Mouse (Mus musculus): ENCODE data around the gene Dpp8.

Dpp8 gene

DNA sequence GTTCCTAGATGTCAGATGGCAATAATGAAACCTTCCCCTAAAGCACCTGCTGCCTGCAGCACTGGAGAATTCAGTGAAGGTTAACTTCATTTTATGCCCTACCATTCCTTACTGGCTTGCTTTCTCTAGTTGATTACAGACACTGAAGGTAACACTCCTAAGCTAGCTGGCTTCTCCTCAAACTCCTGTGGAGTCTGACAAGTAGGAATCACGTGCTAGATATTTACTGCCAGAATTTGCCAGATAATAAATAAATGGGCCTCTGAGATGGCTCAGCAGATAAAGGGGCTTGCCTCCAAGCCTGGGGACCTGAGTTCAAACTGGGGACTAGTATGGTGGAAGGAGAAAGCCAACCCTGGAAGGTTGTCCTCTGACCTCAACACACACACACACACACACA is 54.6 kb downstream of the Dpp8 start:
- DNase-seq (ENCODE audit: low spot score), result no peak

DNA sequence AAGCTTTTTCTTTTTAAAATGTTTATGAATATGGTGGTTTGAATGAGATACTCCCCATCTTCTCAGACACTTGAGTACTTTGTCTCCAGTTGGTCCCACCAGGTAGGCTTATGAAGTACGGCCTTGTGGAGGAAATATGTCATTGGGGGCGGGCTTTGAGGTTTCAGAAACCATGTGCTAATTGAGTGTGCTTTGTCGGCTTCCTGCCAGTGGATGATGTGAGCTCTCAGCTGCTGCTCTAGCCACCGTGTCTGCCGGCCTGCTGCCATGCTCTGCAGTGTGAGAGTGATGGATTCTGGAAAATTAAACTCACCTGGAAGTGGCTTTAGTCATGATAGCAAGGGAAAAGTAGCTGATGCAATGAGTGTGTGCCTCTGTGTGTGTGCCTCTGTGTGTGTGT is 55.3 kb downstream of the Dpp8 start:
- no peak for DNase-seq (ENCODE audit: low spot score)

DNA sequence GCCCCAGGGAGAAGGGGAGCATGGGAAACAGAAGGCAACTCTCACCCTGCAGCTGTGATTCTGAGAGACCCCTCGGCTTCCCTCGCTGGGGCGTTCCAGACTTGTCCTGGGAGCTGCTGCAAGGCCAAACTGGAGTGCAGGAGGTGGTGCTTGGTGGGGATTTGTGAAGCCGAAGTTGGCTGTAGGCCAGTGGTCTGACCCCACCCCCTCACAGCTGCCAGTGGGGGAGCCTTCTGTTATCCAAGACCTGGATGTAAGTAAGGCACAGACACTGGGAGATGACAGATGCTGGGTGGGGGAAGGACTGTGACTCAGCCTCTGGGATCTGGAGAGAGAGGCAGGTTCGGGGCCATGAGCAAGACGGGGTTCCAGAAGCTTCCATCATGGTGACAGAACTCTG is 62.0 kb downstream of the Dpp8 start:
- DNase-seq (ENCODE audit: low spot score), result peak; percentile 68

DNA sequence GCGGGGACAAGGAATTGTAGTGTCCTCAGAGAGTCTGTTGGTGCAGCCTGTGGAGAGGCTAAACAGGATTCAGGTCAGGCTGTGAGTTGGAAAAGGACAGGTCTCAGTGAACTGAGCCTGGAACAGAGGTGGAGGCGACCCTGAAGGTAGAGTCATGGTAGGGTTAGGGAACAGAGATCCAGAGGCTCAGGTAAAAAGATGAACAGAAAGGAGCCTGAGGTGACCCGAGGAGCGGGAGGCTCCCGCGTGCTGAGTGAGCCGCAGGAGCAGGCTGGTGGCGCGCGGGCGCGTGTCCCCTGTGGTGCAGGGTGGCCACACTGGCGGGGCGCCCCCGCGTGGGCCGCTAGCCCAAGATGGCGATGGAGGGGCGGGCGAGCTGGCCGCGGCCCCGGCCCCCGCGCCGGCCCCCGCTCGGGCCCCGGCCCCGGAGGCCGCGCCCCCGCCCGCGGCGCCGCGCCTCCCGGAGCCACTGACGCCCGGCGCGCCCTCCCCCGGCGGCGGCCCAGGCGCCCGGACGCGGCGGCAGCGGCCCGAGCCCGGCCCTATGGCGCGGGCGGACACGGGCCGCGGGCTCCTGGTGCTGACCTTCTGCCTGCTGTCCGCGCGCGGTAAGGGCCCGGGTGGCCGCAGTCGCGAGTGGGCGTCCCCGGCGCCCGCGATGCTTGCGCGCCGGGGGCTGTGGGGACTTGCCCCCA is 68.9 kb downstream of the Dpp8 start, which contains the start of gene Igdcc4:
Gene Igdcc4 (plus strand): TSS at position 496 of the 695 bp plus-strand sequence.
- DNase-seq (ENCODE audit: low spot score), result peak; percentile 23

DNA sequence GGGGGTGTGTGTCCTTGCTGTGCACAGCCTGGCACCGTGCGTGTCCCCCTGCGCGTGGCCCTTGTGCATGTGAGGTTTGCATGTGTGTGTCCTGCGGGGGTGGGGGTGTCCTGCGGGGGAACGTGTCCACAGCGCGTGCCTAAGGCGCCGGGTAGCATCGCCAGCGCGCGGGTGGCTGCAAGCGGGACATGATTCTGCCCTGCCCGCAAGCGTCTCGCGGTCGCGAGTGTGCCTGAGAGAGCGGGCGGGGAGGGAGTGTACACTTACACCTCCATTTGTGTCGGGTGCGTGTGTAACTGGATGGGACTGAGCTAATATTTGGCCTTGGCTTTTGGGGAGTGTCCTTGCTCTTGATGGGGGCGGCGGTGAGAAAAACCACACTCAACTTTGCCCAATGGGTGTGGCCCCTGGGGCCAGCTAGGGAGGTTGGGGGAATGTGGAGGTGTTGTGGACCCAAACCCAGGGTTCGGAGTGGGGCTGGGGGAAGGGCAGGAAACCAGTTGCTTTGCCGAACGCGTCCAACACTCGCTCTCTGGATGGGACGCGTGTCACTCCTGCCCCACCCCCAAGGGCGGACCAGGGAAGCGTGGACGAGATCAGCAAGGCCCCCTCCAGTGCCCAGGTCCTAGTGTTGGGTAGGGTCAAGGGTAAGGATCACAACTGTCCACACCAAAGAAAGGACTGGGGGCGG is 69.6 kb downstream of the Dpp8 start:
- DNase-seq (ENCODE audit: low spot score), result peak; percentile 37

DNA sequence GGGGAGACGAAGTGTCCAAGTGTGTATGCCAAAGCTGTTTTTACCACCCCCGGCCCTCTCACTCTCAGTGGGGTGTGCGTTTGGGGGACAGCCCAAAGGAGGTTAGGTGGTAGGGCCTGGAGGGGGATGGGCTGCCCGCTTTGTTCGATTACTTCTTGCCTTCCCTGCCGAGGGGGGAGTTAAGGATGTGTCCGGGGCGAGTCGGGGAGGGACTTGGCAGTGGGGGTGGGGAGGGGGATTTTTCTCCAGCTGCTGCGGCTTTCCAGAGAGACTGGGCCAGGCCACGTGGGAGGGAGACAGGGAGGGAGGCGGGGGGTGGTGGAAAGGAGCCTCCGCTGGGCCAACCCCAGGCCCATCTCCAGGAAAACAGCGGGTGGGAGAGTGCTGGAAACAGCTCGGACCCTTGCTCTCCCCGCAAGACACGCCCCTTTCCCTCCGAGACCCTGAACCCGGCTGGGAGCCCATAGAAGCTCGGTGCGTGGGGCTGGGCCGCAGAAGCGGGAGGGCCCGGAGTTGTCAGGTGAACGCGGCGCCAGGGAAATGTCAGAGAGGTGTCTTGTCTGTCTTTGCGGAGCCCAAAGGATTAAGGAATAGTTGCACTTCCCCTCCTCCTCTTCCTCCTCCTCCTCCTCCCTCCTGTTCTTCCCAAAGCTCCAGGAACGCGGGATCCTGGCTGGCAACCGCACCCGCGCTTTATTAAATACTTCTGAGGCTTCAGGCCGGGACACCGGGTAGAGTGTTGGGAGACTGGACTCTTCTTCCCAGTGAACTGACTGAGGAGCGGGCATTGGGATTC is 70.4 kb downstream of the Dpp8 start:
- DNase-seq (ENCODE audit: low spot score), result peak; percentile 41

DNA sequence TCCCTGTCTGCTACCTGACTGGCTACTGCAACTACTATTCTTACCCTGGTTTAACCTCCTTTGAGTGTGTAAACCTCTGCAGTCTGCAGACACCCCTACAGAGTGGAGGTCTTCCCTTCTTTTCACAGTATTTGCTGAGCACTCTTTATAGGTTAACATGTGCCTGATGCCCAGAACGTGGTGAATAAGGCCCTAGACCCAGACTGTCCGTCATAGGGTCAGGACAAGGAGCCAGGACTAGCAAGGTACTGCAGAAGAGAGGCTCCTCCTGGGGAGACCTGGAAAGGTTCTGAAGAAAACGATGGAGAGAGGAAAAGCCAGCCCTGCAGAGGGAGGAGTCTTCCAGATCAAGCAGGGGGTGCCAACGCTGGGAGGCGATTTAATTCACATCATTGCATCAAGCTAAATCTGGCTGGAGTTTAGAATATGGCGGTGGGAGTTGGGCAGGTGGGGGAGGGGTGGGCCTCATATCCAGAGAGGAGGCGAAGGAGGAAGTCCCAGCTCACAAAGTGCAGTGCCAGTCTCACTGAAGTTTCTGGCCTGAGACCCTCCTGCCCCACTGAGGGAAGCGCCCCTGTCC is 71.0 kb downstream of the Dpp8 start:
- DNase-seq (ENCODE audit: low spot score), result no peak

DNA sequence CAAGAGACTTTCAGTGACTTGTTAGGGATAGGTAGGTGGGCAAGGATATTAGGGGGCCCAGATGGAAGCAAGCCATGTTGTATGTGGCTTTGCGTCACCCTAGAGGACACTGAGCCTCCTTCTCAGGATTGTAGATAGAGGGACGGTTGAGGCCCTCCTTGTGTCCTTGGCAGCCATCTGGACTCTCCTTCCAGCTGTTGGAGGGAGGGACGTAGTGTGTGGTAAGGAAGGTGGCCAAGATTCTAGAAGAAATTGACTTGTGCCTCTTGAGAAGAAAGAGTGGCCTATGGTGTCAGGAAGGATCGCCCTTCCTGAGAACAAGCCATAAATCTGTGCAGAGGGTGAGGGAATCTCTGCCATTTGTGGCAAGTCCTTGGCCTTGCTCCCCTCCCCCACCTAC is 74.6 kb downstream of the Dpp8 start:
- DNase-seq (ENCODE audit: low spot score), result no peak

DNA sequence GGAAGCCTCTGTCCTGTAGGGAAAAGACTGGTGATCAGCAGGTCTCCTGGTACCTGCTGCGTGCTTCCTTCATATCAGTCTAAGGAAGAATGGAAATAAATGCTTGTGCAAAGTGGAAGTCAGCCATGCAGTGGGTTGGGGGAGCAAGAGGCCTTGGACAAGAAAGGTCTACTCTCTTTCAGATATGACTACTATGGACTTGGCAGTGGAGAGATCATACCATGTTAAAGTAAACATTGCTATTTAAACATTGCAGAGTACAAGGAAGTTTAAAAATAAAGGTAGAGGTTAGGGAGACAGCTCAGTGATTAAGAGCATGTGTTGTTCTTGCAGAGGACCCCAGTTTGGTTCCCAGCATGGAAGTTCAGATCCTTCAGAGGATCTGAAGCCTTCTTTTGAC is 75.7 kb downstream of the Dpp8 start:
- DNase-seq (ENCODE audit: low spot score), result no peak

DNA sequence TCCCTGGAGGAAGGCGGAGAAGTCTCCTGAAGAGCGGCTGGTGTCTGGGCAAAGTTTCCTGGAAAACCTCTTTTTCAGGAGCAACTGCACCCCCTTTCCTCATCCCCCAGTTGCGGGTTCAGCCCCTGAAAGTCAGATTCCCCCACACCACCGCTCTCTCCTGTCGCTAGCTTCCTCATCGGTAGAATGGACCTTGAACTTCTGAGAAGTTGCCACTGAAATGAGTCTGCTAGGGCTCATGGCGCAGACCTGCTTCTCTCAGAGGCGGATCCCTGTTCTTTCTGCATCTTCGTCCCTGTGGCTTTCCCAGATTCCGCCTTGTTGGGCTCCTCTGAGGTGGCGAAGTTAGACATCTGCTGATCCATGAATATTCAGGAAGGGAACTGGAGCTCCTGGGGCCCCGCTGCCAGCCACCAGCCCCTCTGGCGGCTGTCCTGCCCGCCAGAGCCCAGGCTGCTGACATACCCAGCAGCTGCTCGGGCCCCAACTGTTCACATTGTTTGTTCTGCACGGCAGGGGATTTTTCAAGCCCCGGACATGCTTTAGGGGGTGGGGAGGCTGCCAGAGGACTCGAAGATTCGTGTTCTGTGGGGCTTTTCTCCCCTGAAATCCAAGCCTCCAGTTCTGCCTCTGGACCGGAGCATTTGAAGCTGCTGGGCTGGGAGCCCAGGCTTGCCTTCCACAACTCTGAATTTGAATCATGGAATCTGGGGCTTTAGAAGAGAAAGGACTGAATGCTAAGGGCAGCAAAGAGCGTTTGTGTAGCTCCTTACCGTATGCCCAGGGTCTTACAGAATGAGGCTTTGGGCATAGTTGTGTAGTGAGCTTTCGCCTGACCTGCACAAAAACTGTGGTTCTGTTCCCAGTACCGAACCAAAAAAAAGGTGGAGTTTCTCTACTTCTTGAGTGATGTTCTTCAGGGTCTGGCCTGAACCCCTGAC is 77.2 kb downstream of the Dpp8 start:
- DNase-seq (ENCODE audit: low spot score), result no peak

DNA sequence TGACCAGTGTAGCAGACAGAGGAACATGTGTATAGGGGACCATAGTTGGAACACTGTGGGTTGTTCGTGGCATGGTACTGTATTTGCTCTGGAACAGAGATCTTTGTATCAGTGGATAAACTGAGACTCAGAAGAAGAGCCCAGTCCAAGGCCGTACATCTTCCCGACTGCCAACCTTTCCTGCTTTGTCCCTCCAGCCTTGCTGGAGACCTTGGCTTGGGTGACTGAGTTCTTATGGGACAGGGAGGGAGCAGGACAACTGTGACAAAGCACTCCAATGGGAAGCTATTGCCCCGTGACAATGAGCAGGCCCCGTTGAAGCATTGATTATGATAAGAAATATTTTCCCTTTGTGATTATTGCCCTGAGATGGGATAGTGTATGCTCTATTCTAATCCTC is 79.5 kb downstream of the Dpp8 start:
- DNase-seq (ENCODE audit: low spot score), result no peak

DNA sequence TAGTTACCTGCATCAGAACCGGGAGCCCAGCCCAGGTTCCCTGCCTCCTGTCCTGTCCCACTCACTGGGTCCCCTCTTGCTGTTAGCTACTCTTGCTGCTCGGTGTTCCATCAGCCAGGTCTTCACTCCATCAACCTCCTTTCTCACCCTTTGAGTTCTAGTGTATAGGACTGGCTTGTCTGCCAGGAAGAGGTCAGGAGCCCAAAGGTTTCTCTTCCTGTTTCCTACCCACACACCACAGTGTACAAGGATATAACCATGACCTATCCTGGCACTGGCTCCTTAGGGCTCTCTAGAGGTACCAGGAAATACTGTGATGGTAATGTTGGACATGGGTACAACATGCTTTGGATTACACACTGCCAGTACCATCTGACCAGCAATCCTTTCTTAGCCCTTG is 81.5 kb downstream of the Dpp8 start:
- DNase-seq (ENCODE audit: low spot score), result no peak

DNA sequence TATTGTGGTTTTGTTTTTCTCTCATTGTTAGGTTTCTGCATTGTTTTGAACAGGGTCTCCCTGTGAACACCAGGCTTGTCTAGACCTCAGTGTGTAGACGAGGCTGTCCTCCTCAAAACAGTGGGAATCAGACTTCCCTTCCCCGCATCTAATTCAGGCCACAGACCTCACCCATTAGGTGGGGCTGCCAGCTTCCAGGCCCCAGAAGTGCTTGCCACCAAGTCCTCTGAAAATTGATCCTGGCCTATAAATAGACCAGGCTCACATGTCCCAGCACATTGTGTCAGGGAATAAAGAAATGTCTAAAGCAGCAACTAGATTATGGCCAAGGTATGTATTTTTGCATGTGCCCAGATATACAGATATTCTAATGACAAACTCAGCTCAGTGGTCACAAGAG is 83.7 kb downstream of the Dpp8 start:
- DNase-seq (ENCODE audit: low spot score), result no peak

DNA sequence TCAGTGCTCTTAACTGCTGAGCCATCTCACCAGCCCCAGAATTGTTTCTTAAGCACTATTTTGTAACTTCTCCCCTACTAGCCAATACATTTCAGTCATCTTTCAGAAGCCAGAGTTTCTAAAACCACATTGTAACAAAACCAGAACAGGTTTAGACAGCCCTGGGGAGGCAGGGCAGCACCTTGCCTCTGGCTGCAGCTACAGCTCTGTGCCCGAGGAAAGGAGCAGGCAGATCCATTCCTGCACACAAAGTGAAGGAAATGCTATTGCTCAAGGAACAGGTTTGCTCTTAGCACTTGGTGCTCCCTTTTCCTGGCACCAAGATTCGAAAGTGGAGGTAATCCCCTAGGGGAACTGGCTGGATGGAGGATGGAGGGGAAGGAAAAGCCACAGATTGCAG is 85.3 kb downstream of the Dpp8 start:
- no peak for DNase-seq (ENCODE audit: low spot score)

DNA sequence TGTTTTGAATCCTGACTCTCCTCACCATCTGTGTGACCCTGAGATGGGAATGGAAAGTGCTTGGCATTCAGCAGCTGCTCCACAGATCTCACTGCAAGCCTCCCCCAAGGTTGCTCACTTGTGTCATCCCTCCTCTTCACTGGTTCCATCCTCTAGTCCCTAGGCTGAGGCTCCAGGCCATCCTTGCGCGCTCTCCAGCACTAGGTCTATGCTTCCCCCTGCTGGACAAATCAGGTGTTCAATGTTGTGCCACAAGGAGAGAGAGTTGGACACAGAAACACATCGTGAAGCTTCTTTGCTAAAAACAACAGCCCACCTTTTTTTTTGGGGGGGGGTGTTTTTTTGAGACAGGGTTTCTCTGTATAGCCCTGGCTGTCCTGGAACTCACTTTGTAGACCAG is 88.7 kb downstream of the Dpp8 start:
- peak; percentile 83 for DNase-seq (ENCODE audit: low spot score)

DNA sequence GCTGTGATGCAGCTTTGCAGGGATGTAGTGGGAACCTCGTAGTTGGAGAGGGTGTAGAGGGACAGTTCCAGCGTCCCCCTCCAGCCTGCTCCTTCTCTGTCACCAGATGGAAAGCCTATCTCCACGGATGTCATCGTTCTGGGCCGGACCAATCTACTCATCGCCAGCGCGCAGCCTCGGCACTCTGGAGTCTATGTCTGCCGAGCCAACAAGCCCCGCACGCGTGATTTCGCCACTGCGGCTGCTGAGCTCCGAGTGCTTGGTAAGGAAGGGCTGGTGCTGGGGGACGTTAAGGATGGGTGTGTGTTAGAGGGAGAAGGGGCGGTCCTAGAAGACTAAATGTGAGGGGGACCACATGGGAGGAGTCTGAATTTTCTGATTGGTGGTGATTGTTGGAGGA is 90.3 kb downstream of the Dpp8 start:
- DNase-seq (ENCODE audit: low spot score), result no peak

DNA sequence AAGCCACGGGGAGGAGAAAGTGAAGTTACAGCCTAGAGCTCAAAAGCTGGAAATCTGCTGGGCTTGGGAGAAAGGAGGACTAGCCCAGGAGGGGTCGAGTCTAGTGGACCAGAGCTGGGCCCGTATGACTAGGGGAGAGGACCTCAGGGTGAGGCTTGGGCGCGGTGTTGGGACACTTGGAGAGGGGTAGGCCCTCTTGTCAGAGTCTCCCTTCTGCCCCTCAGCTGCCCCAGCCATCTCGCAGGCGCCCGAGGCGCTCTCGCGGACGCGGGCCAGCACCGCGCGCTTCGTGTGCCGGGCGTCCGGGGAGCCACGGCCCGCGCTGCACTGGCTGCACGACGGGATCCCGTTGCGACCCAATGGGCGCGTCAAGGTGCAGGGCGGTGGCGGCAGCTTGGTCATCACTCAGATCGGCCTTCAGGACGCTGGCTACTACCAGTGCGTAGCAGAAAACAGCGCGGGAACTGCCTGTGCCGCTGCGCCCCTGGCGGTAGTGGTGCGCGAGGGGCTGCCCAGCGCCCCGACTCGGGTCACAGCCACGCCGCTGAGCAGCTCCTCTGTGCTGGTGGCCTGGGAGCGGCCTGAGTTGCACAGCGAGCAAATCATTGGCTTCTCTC is 91.4 kb downstream of the Dpp8 start:
- DNase-seq (ENCODE audit: low spot score), result peak; percentile 33

DNA sequence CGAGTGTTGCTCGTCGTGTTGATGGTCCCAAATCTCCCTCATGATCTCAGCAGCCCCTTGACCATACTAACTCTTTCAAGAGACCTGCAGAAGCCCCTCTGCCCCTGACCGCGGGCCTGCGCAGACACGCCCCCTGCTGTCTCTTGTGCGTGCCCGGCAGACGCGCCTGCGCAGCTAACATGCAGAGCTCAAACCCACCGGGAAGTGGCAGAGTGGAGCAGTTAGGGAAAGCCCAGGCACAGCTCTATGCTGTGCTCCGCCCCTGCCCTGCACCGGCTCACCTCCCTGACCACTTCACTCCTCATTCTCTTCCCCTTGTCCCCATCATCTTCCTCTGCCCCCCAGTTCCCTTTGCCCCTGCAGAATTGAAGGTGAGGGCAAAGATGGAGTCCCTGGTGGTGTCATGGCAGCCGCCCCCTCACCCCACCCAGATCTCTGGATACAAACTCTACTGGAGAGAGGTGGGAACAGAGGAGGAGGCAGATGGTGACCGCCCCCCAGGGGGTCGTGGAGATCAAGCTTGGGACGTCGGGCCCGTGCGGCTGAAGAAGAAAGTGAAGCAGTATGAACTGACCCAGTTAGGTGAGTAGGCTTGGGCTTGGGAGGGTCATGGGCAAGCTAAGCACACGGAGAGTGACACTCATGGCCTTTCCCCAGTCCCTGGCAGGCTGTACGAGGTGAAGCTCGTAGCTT is 96.1 kb downstream of the Dpp8 start:
- DNase-seq (ENCODE audit: low spot score), result no peak

DNA sequence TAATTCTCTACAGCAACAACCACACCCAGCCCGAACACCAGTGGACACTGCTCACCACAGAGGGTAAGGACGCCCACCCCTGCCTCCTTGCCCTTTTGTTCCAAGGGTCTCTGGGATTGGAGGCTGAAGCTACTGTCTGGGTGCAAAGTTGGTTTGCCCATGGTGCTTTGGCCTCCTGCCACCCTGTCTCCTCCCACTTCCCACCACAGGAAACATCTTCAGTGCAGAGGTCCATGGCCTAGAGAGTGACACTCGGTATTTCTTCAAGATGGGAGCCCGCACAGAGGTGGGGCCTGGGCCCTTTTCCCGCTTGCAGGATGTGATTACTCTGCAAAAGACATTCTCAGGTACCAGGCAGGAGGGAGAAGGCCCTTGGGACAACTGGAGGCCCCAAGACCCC is 99.5 kb downstream of the Dpp8 start:
- no peak for DNase-seq (ENCODE audit: low spot score)

All from ovary, postnatal 14 days (tissue).